Mouse (Mus musculus): ENCODE measurements around the gene Ptprn2. TPM values are rescaled to one million over a fixed set of nuclear protein-coding genes. Genes with fewer than 3 reads are reported as not detected.

The Ptprn2 gene
- polyA plus RNA-seq, 1 experiment, result 0.22 TPM

DNA sequence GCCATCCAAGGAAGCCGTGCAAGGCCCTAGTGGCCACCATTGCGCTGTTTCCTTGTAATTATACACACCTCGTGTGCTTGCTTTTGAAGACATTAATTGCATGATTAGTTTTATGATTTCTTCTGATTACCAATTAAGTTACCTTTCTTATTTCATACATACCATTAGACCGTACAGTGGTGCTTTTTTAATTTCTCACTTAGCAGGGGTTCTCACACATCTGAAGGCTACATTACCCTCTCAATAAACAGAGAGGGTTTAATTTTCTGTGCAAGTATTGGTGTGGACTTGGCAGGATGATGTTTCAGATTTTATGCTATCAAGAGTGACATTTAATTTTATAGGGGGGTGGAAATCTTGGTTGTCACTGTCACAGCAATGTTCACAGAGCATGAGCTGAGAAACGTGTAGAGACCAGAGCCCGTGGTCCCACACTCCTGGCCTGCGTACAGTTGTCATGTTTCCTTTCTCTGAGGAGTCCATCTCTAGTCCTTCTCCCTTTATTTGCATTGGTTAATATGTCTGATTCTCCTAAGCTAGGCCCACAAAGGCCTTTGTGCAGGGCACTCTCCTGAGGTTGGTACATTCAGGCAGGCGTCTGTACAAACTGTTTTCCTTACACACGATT is 567.8 kb downstream of the Ptprn2 start:
- no peaks in the 10 kb centered on the region for H3K27me3 ChIP-seq (ENCODE audit: control insufficient read depth, insufficient read depth, insufficient read length)
- H3K4me3 ChIP-seq, result no peak overlapping the region
- no peaks in the 10 kb centered on the region for H3K36me3 ChIP-seq (ENCODE audit: control insufficient read depth, insufficient read depth)
- TF ChIP-seq POLR2AphosphoS2 (IDR thresholded peaks at IDR 0.05; ENCODE audit: insufficient read length, low read depth), result no peak
- no peak for TF ChIP-seq TCF12 (IDR thresholded peaks at IDR 0.05; ENCODE audit: insufficient read depth, poor library complexity, severe bottlenecking)
- no peak for TF ChIP-seq MYOG (IDR thresholded peaks at IDR 0.05; ENCODE audit: control insufficient read depth in 1 of 3, insufficient read depth in 1 of 3, insufficient read length in 2 of 3, low read depth in 2 of 3)
- TF ChIP-seq MAX (IDR thresholded peaks at IDR 0.05; ENCODE audit: low read depth), result no peak
- TF ChIP-seq REST (IDR thresholded peaks at IDR 0.05; ENCODE audit: insufficient read depth, insufficient read length), result no peak
- TF ChIP-seq USF1 (IDR thresholded peaks at IDR 0.05; ENCODE audit: low read depth), result no peak
- TF ChIP-seq POLR2A (IDR thresholded peaks at IDR 0.05; ENCODE audit: insufficient read length, low read depth), result no peak
- no peak for TF ChIP-seq CEBPB (IDR thresholded peaks at IDR 0.05; ENCODE audit: insufficient read depth, poor library complexity, severe bottlenecking)
- TF ChIP-seq TCF3 (IDR thresholded peaks at IDR 0.05; ENCODE audit: insufficient read length, low read depth), result no peak
- TF ChIP-seq MYOD1 (IDR thresholded peaks at IDR 0.05; ENCODE audit: control insufficient read depth in 1 of 3, insufficient read length in 2 of 3, low read depth in 2 of 3), result no peak
- TF ChIP-seq E2F4 (IDR thresholded peaks at IDR 0.05; ENCODE audit: insufficient read depth), result no peak
- no peak for TF ChIP-seq SRF (IDR thresholded peaks at IDR 0.05; ENCODE audit: control insufficient read depth, insufficient read length, low read depth)
- H3K79me2 ChIP-seq (ENCODE audit: control insufficient read depth, insufficient read depth), result no peaks in the 10 kb centered on the region
- peak overlapping the region; percentile 42 for H3K4me2 ChIP-seq (ENCODE audit: low read depth)
- no peak overlapping the region for H3ac ChIP-seq (ENCODE audit: control insufficient read depth, insufficient read length)

DNA sequence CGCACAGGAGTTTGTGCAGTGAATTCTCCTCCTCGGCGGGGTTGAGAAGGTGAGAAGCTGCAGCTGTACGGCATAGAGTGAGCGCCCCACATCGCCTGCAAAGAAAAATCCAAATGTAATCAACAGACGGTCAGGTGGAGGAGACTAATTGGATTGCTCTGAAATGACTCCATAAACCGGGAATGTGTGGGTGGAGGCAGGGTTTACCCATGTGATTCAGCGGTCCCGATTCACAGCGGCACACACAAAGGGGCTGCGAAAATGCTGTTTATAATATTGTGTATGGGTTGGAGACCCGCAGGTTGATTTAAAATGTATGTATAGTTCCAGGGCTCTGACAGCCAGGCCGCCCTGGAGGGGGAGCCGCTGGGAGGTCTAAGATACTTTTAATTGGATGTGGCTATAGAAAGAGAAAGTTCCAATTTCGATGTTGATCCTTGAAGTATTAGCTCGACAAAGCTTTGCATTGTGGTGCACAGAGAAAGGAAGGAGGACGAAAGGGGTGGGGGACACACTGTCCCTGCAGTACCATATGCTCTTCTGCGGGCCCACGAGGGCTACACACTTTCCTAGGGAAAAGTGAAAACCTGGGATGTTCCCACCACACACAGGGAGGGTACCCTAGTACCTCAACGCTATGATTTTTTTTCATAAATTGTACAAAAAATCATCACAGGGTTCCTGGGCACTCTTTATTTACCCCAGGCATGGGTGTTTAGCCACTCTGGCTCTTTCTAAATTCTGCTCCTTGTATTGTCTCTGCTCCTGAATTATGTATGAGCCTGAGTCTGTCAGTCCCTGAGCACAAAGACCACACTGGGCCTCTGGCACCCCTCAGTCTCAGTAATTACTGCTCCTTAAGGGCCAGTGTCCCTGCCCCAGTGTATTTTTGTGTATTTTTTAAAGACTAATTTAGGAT is 568.6 kb downstream of the Ptprn2 start:
- Histone ChIP-seq H3K4me3 (no peak overlapping the region), H3K4me2 (ENCODE audit: low read depth) (peak overlapping the region; percentile 42)
- no peak for TF ChIP-seq MYOD1 (IDR thresholded peaks at IDR 0.05; ENCODE audit: control insufficient read depth in 1 of 3, insufficient read length in 2 of 3, low read depth in 2 of 3)
- no peak for TF ChIP-seq CEBPB (IDR thresholded peaks at IDR 0.05; ENCODE audit: insufficient read depth, poor library complexity, severe bottlenecking)
- TF ChIP-seq MYOG (IDR thresholded peaks at IDR 0.05; ENCODE audit: control insufficient read depth in 1 of 3, insufficient read depth in 1 of 3, insufficient read length in 2 of 3, low read depth in 2 of 3), result no peak
- no peak for TF ChIP-seq SRF (IDR thresholded peaks at IDR 0.05; ENCODE audit: control insufficient read depth, insufficient read length, low read depth)
- TF ChIP-seq E2F4 (IDR thresholded peaks at IDR 0.05; ENCODE audit: insufficient read depth), result no peak
- no peak for TF ChIP-seq POLR2AphosphoS2 (IDR thresholded peaks at IDR 0.05; ENCODE audit: insufficient read length, low read depth)
- no peak for TF ChIP-seq TCF12 (IDR thresholded peaks at IDR 0.05; ENCODE audit: insufficient read depth, poor library complexity, severe bottlenecking)
- TF ChIP-seq REST (IDR thresholded peaks at IDR 0.05; ENCODE audit: insufficient read depth, insufficient read length), result no peak
- TF ChIP-seq USF1 (IDR thresholded peaks at IDR 0.05; ENCODE audit: low read depth), result no peak
- no peak for TF ChIP-seq TCF3 (IDR thresholded peaks at IDR 0.05; ENCODE audit: insufficient read length, low read depth)
- no peak for TF ChIP-seq POLR2A (IDR thresholded peaks at IDR 0.05; ENCODE audit: insufficient read length, low read depth)
- no peak for TF ChIP-seq MAX (IDR thresholded peaks at IDR 0.05; ENCODE audit: low read depth)

DNA sequence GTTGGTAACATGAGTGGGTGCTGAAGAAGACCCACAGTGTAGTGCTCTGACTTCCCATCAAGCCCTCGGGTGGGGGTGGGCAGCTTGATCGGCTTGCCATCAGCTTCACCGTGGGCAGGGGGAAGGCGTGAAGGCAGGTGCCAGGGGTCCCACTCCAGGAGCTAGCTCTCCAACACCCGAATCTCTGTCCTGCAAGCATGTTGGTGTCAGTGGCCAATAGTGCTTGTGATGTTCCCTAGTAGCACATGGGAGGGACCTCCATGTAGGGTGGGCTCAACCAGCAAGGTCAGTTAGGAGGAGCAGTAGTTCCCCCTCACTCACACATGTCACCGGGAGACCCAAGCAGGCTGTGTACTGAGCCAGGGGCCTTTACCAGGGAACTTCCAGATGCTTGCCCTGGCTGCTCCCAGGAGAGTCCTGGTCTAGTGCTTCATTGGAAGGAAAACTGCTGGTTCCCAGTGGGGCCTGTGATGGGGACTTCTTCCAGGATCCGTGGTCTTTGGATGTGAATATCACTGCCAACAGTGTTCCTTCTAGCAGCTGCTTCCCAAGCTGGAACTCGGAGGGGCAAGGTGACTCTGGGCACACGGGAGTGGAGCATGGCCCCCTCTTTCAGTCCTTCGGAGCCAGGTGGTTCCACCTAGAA is 569.5 kb downstream of the Ptprn2 start:
- TF ChIP-seq TCF12 (IDR thresholded peaks at IDR 0.05; ENCODE audit: insufficient read depth, poor library complexity, severe bottlenecking) (no peak), MYOD1 (IDR thresholded peaks at IDR 0.05; ENCODE audit: control insufficient read depth in 1 of 3, insufficient read length in 2 of 3, low read depth in 2 of 3) (no peak), POLR2A (IDR thresholded peaks at IDR 0.05; ENCODE audit: insufficient read length, low read depth) (no peak), TCF3 (IDR thresholded peaks at IDR 0.05; ENCODE audit: insufficient read length, low read depth) (no peak), USF1 (IDR thresholded peaks at IDR 0.05; ENCODE audit: low read depth) (no peak), REST (IDR thresholded peaks at IDR 0.05; ENCODE audit: insufficient read depth, insufficient read length) (no peak), MAX (IDR thresholded peaks at IDR 0.05; ENCODE audit: low read depth) (no peak), SRF (IDR thresholded peaks at IDR 0.05; ENCODE audit: control insufficient read depth, insufficient read length, low read depth) (no peak), E2F4 (IDR thresholded peaks at IDR 0.05; ENCODE audit: insufficient read depth) (no peak), CEBPB (IDR thresholded peaks at IDR 0.05; ENCODE audit: insufficient read depth, poor library complexity, severe bottlenecking) (no peak), POLR2AphosphoS2 (IDR thresholded peaks at IDR 0.05; ENCODE audit: insufficient read length, low read depth) (no peak), MYOG (IDR thresholded peaks at IDR 0.05; ENCODE audit: control insufficient read depth in 1 of 3, insufficient read depth in 1 of 3, insufficient read length in 2 of 3, low read depth in 2 of 3) (no peak)
- Histone ChIP-seq H3K4me3 (no peak overlapping the region), H3ac (ENCODE audit: control insufficient read depth, insufficient read length) (no peak overlapping the region), H3K79me2 (ENCODE audit: control insufficient read depth, insufficient read depth) (no peaks in the 10 kb centered on the region), H3K36me3 (ENCODE audit: control insufficient read depth, insufficient read depth) (no peaks in the 10 kb centered on the region), H3K27me3 (ENCODE audit: control insufficient read depth, insufficient read depth, insufficient read length) (no peaks in the 10 kb centered on the region), H3K4me2 (ENCODE audit: low read depth) (no peak overlapping the region)

More for the DNA sequence above, 568.6 kb downstream of the Ptprn2 start:
- H3K27me3 ChIP-seq (ENCODE audit: control insufficient read depth, insufficient read depth, insufficient read length), result no peaks in the 10 kb centered on the region
- H3K79me2 ChIP-seq (ENCODE audit: control insufficient read depth, insufficient read depth), result no peaks in the 10 kb centered on the region
- no peak overlapping the region for H3ac ChIP-seq (ENCODE audit: control insufficient read depth, insufficient read length)
- no peaks in the 10 kb centered on the region for H3K36me3 ChIP-seq (ENCODE audit: control insufficient read depth, insufficient read depth)
